Mouse (Mus musculus) myocyte (in vitro differentiated cells): Measurements from ENCODE around the gene Myl10. TPM values are rescaled to one million over a fixed set of nuclear protein-coding genes. Genes with fewer than 3 reads are reported as not detected.
A peak's percentile ranks its signal among the peaks of the same experiment; 100 is the strongest.

Source experiments
- H3K27me3 ChIP-seq: one replicate; pipeline ENCODE4 v1.6.1; 2011; ENCODE audit not compliant: control insufficient read depth, insufficient read depth, insufficient read length
- H3K36me3 ChIP-seq: one replicate; pipeline ENCODE4 v1.6.1; 2011; ENCODE audit not compliant: control insufficient read depth, insufficient read depth
- H3K4me2 ChIP-seq: one replicate; pipeline ENCODE4 v1.6.1; 2011; ENCODE audit warnings: low read depth, control low read depth
- H3K4me3 ChIP-seq: one replicate; pipeline ENCODE4 v1.5.1; 2011; ENCODE audit warnings: mild to moderate bottlenecking, control low read depth, moderate library complexity
- H3K79me2 ChIP-seq: one replicate; pipeline ENCODE4 v1.6.1; 2011; ENCODE audit not compliant: control insufficient read depth, insufficient read depth
- H3ac ChIP-seq: one replicate; pipeline ENCODE4 v1.6.1; 2011; ENCODE audit not compliant: control insufficient read depth, insufficient read length
- CEBPB ChIP-seq: IDR thresholded peaks from 2 replicates; pipeline ENCODE4 v1.6.1; 2011; ENCODE audit warnings: mild to moderate bottlenecking, moderate library complexity; ENCODE audit not compliant: poor library complexity, insufficient read depth, severe bottlenecking
- E2F4 ChIP-seq: IDR thresholded peaks from one replicate; pipeline ENCODE4 v1.6.1; 2011; ENCODE audit warnings: mild to moderate bottlenecking, control low read depth, moderate library complexity; ENCODE audit not compliant: insufficient read depth
- MAX ChIP-seq: IDR thresholded peaks from one replicate; pipeline ENCODE4 v1.6.1; 2011; ENCODE audit warnings: low read depth, mild to moderate bottlenecking, control low read depth
- MYOD1 ChIP-seq, 3 experiments: IDR thresholded peaks; one replicate each; pipeline ENCODE4 v1.6.1; 2011; ENCODE audit warnings: control low read depth in 2 of 3, low read depth in 2 of 3, mild to moderate bottlenecking in 2 of 3, moderate library complexity in 1 of 3; ENCODE audit not compliant: insufficient read length in 2 of 3, control insufficient read depth in 1 of 3
- MYOG ChIP-seq, 3 experiments: IDR thresholded peaks; one replicate each; pipeline ENCODE4 v1.6.1; 2011; ENCODE audit warnings: control low read depth in 2 of 3, low read depth in 2 of 3, mild to moderate bottlenecking in 2 of 3; ENCODE audit not compliant: insufficient read length in 2 of 3, control insufficient read depth in 1 of 3, insufficient read depth in 1 of 3
- POLR2A ChIP-seq: IDR thresholded peaks from one replicate; pipeline ENCODE4 v1.6.1; 2011; ENCODE audit warnings: low read depth, mild to moderate bottlenecking, control low read depth, moderate library complexity; ENCODE audit not compliant: insufficient read length
- POLR2AphosphoS2 ChIP-seq: IDR thresholded peaks from one replicate; pipeline ENCODE4 v1.6.1; 2011; ENCODE audit warnings: low read depth, control low read depth; ENCODE audit not compliant: insufficient read length
- REST ChIP-seq: IDR thresholded peaks from one replicate; pipeline ENCODE4 v1.6.1; 2011; ENCODE audit warnings: mild to moderate bottlenecking, control low read depth, moderate library complexity; ENCODE audit not compliant: insufficient read depth, insufficient read length
- SRF ChIP-seq: IDR thresholded peaks from one replicate; pipeline ENCODE4 v1.6.1; 2011; ENCODE audit warnings: low read depth; ENCODE audit not compliant: control insufficient read depth, insufficient read length
- TCF12 ChIP-seq: IDR thresholded peaks from one replicate; pipeline ENCODE4 v1.6.1; 2011; ENCODE audit warnings: mild to moderate bottlenecking, control low read depth; ENCODE audit not compliant: poor library complexity, insufficient read depth, severe bottlenecking
- TCF3 ChIP-seq: IDR thresholded peaks from one replicate; pipeline ENCODE4 v1.6.1; 2011; ENCODE audit warnings: low read depth, control low read depth; ENCODE audit not compliant: insufficient read length
- USF1 ChIP-seq: IDR thresholded peaks from one replicate; pipeline ENCODE4 v1.6.1; 2011; ENCODE audit warnings: low read depth, mild to moderate bottlenecking, control low read depth, moderate library complexity
- polyA plus RNA-seq: library from polyadenylated mRNA; unstranded; fragments of >200 nt; fragmentation: generic; extraction: Trizol; gene quantifications from one replicate; pipeline ENCODE4 v1.2.1, GENCODE M21; 2012; ENCODE audit warnings: missing spikeins

Myl10 gene
- polyA plus RNA-seq, 1 experiment: 0.37 TPM

- Histone ChIP-seq H3ac (no peak overlapping the region), H3K4me2 (no peak overlapping the region), H3K36me3 (no peaks in the 10 kb centered on the region), H3K79me2 (no peaks in the 10 kb centered on the region), H3K27me3 (no peaks in the 10 kb centered on the region), H3K4me3 (no peak overlapping the region)
- TF ChIP-seq CEBPB (no peak), E2F4 (no peak), MYOG (IDR thresholded peaks at IDR 0.05; ENCODE audit: control insufficient read depth in 1 of 3, insufficient read depth in 1 of 3, insufficient read length in 2 of 3, low read depth in 2 of 3) (no peak), MYOD1 (IDR thresholded peaks at IDR 0.05; ENCODE audit: control insufficient read depth in 1 of 3, insufficient read length in 2 of 3, low read depth in 2 of 3) (no peak), TCF3 (no peak), POLR2A (no peak)
Measured at GRCm38 (mm10) chr5:136676315-136677030, 16.5 kb upstream of the Myl10 start.

- H3K4me3 ChIP-seq: no peak overlapping the region
- TF ChIP-seq POLR2AphosphoS2 (no peak), REST (no peak)
- H3K79me2 ChIP-seq: no peaks in the 10 kb centered on the region
- no peaks in the 10 kb centered on the region for H3K36me3 ChIP-seq
- H3ac ChIP-seq: no peak overlapping the region
- no peaks in the 10 kb centered on the region for H3K27me3 ChIP-seq
- no peak overlapping the region for H3K4me2 ChIP-seq
Measured at GRCm38 (mm10) chr5:136678840-136679348, 14.1 kb upstream of the Myl10 start.

DNA sequence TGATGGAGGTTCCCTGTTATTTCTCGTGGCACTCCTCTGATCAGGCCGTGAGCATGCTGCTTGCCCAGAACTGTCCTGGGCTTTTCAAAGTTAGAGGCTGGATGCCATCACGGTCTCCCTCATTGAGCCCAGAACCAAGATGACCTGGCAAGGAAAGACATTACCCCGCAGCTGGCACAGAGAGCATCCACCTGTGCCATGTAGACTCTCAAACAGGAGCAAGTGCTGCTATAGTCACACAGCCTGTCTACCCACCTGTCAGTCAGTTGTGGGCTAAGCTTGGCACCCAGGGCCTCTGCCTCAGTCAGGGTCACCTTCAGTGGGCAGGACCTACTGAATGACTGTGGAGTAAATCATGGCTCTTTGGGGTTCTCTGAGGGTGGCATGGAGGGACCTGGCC is 6.6 kb upstream of the Myl10 start:
- H3K27me3 ChIP-seq: no peaks in the 10 kb centered on the region
- no peaks in the 10 kb centered on the region for H3K79me2 ChIP-seq
- no peaks in the 10 kb centered on the region for H3K36me3 ChIP-seq
- no peak overlapping the region for H3K4me3 ChIP-seq
- H3ac ChIP-seq: no peak overlapping the region
- no peak overlapping the region for H3K4me2 ChIP-seq
- TF ChIP-seq MYOD1 (IDR thresholded peaks at IDR 0.05; ENCODE audit: control insufficient read depth in 1 of 3, insufficient read length in 2 of 3, low read depth in 2 of 3) (peak in 1 of 3 experiments; percentile 55), TCF12 (no peak)

DNA sequence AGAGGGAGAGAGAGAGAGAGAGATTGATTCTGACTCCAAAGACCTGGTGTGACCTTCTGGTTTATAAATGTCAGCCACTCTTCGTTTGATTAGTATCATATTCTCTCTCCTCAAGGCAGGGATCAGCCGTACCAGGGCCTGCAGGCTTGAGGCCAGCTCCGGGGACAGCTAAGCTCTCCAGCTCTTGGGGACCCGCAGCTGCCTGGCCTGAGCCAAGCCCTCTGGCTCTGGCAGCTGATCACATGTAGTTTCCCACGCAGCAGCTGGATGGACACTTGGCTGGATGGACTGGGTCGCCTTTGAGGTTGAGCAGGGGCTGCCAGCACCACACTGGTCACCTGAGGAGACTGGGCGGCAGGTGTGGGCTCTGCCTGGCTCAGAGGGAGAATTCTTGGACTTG is 5.4 kb upstream of the Myl10 start:
- H3K27me3 ChIP-seq: no peaks in the 10 kb centered on the region
- no peaks in the 10 kb centered on the region for H3K79me2 ChIP-seq
- no peak overlapping the region for H3K4me3 ChIP-seq
- H3ac ChIP-seq: no peak overlapping the region
- H3K36me3 ChIP-seq: no peaks in the 10 kb centered on the region
- no peak for TF ChIP-seq CEBPB
- peak in 2 of 3 experiments; percentile 52 to 68 for TF ChIP-seq MYOG (IDR thresholded peaks at IDR 0.05; ENCODE audit: control insufficient read depth in 1 of 3, insufficient read depth in 1 of 3, insufficient read length in 2 of 3, low read depth in 2 of 3)
- peak in 2 of 3 experiments; percentile 18 to 69 for TF ChIP-seq MYOD1 (IDR thresholded peaks at IDR 0.05; ENCODE audit: control insufficient read depth in 1 of 3, insufficient read length in 2 of 3, low read depth in 2 of 3)
- no peak overlapping the region for H3K4me2 ChIP-seq

DNA sequence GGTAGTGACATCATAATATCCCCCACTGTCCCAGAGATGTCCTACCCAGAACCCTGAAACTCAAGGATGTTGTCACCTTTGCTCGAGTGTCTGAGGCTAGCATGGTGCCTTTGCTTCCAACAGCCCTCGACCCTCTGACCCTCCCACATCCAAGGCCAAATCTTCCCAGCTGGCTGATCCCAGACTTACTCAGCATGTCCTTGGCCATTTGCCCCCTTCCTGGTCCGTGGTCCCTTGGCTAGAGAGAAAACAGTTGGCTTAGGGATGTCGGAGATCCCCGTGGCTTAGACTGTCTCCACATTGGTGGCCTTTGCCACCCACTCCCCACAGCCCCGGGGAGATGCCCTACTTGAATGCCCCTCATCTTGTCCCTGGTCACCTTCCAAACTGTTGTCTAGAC is 4.1 kb upstream of the Myl10 start:
- no peaks in the 10 kb centered on the region for H3K27me3 ChIP-seq
- H3K36me3 ChIP-seq: no peaks in the 10 kb centered on the region
- TF ChIP-seq TCF3 (no peak), E2F4 (no peak), POLR2AphosphoS2 (no peak)
- H3K4me3 ChIP-seq: no peak overlapping the region
- H3K4me2 ChIP-seq: no peak overlapping the region
- no peak overlapping the region for H3ac ChIP-seq
- H3K79me2 ChIP-seq: no peaks in the 10 kb centered on the region

DNA sequence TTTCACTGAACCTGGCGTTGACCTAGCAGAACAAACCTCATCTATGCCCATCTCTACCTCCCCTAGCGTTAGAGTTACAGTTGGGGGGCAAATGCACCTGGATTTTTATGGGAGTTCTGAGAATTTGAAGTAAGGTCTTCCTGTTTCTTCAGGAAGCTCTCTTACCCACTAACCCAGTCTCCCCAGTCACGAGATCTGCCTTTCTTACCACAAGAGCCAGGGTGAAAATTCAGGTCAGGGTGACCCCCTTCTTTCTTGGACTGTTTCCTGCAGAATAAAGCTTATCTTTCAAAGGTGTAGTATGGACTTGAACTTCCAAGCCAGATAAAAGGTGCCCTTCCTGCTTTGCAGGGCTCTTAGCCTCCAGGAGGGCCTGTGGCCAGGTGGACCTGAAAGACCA is 1.8 kb upstream of the Myl10 start:
- Histone ChIP-seq H3K79me2 (no peaks in the 10 kb centered on the region), H3K36me3 (no peaks in the 10 kb centered on the region), H3K4me2 (no peak overlapping the region)

More for the DNA sequence above, 1.8 kb upstream of the Myl10 start:
- no peaks in the 10 kb centered on the region for H3K27me3 ChIP-seq
- TF ChIP-seq CEBPB (no peak), POLR2A (no peak), MYOG (IDR thresholded peaks at IDR 0.05; ENCODE audit: control insufficient read depth in 1 of 3, insufficient read depth in 1 of 3, insufficient read length in 2 of 3, low read depth in 2 of 3) (no peak), SRF (no peak), MYOD1 (IDR thresholded peaks at IDR 0.05; ENCODE audit: control insufficient read depth in 1 of 3, insufficient read length in 2 of 3, low read depth in 2 of 3) (no peak), POLR2AphosphoS2 (no peak), TCF12 (no peak), TCF3 (no peak), E2F4 (no peak), MAX (no peak), USF1 (no peak), REST (no peak)
- no peak overlapping the region for H3ac ChIP-seq
- no peak overlapping the region for H3K4me3 ChIP-seq
